Mouse (Mus musculus): ENCODE data around the gene Spg7. TPM values are rescaled to one million over a fixed set of nuclear protein-coding genes. Genes with fewer than 3 reads are reported as not detected.
"Not testable (repeated sequence)": the region's sequence is repeated elsewhere in the genome, so short reads cannot be mapped to it uniquely, and the experiment has no call there.

The Spg7 gene
- 10 to 100 TPM; 54.2 to 66.2 (median 63.3) TPM for total RNA-seq (2022)

GRCm38 (mm10) chr8:123062721-123063120, at the start of gene Spg7:
TSS of gene Spg7 (plus strand) at chr8:123062942.
- no peak for DNase-seq (ENCODE audit: low spot score in 2 of 2)

GRCm38 (mm10) chr8:123014429-123014828, 48.3 kb upstream of the Spg7 start:
- no peak for DNase-seq (ENCODE audit: low spot score in 2 of 2)

- no peak for DNase-seq (ENCODE audit: low spot score in 2 of 2)
Observed at GRCm38 (mm10) chr8:123015074-123015473, 47.7 kb upstream of the Spg7 start.

GRCm38 (mm10) chr8:123017143-123017542, 45.6 kb upstream of the Spg7 start:
- no peak for DNase-seq (ENCODE audit: low spot score in 2 of 2)

- DNase-seq (ENCODE audit: low spot score in 2 of 2): no peak
Observed at GRCm38 (mm10) chr8:123018484-123019164, 44.1 kb upstream of the Spg7 start.

- no peak for DNase-seq (ENCODE audit: low spot score in 2 of 2)
Observed at GRCm38 (mm10) chr8:123020084-123020483, 42.7 kb upstream of the Spg7 start.

- no peak for DNase-seq (ENCODE audit: low spot score in 2 of 2)
Observed at GRCm38 (mm10) chr8:123020859-123021258, 41.9 kb upstream of the Spg7 start.

GRCm38 (mm10) chr8:123021259-123021658, 41.5 kb upstream of the Spg7 start:
- DNase-seq (ENCODE audit: low spot score in 2 of 2): no peak

- DNase-seq (ENCODE audit: low spot score in 2 of 2): no peak
Observed at GRCm38 (mm10) chr8:123022727-123023126, 40.0 kb upstream of the Spg7 start.

GRCm38 (mm10) chr8:123024226-123024625, 38.5 kb upstream of the Spg7 start:
- DNase-seq (ENCODE audit: low spot score in 2 of 2): no peak

GRCm38 (mm10) chr8:123025951-123026351, 36.8 kb upstream of the Spg7 start:
- DNase-seq (ENCODE audit: low spot score in 2 of 2): no peak

- DNase-seq (ENCODE audit: low spot score in 2 of 2): no peak
Observed at GRCm38 (mm10) chr8:123027786-123028185, 35.0 kb upstream of the Spg7 start.

- not testable (repeated sequence) for DNase-seq (ENCODE audit: low spot score in 2 of 2)
Observed at GRCm38 (mm10) chr8:123030091-123030490, 32.7 kb upstream of the Spg7 start.

- DNase-seq (ENCODE audit: low spot score in 2 of 2): no peak
Observed at GRCm38 (mm10) chr8:123031321-123031978, 31.3 kb upstream of the Spg7 start.

GRCm38 (mm10) chr8:123032730-123033129, 30.0 kb upstream of the Spg7 start:
- DNase-seq (ENCODE audit: low spot score in 2 of 2): no peak

- no peak for DNase-seq (ENCODE audit: low spot score in 2 of 2)
Observed at GRCm38 (mm10) chr8:123033431-123033830, 29.3 kb upstream of the Spg7 start.

- no peak for DNase-seq (ENCODE audit: low spot score in 2 of 2)
Observed at GRCm38 (mm10) chr8:123034171-123034570, 28.6 kb upstream of the Spg7 start.

- DNase-seq (ENCODE audit: low spot score in 2 of 2): no peak
Observed at GRCm38 (mm10) chr8:123036956-123037355, 25.8 kb upstream of the Spg7 start.

GRCm38 (mm10) chr8:123037487-123037886, 25.3 kb upstream of the Spg7 start:
- DNase-seq (ENCODE audit: low spot score in 2 of 2): no peak

GRCm38 (mm10) chr8:123038351-123038750, 24.4 kb upstream of the Spg7 start:
- DNase-seq (ENCODE audit: low spot score in 2 of 2): no peak

- no peak for DNase-seq (ENCODE audit: low spot score in 2 of 2)
Observed at GRCm38 (mm10) chr8:123039376-123040109, 23.2 kb upstream of the Spg7 start.

GRCm38 (mm10) chr8:123040110-123040650, 22.6 kb upstream of the Spg7 start:
- no peak for DNase-seq (ENCODE audit: low spot score in 2 of 2)
